Mouse (Mus musculus) limb, embryonic 10.5 days (tissue): ENCODE results near the gene Arid4b. TPM values are rescaled to one million over a fixed set of nuclear protein-coding genes. Genes with fewer than 3 reads are reported as not detected.

Experiments used
- DNase-seq: peaks from one replicate; pipeline ENCODE4 v3.0.0-alpha.2; 2017; ENCODE audit warnings: low spot score
- H3K27ac ChIP-seq: fragments of 300-500 bp; sonication (generic); 2 replicates; pipeline ENCODE4 v1.5.1; 2016; ENCODE audit warnings: mild to moderate bottlenecking
- H3K27me3 ChIP-seq: fragments of 300-500 bp; sonication (generic); 2 replicates; pipeline ENCODE4 v1.6.1; 2016; ENCODE audit warnings: low read depth, mild to moderate bottlenecking; ENCODE audit not compliant: poor library complexity, severe bottlenecking
- H3K36me3 ChIP-seq: fragments of 300-500 bp; sonication (generic); 2 replicates; pipeline ENCODE4 v1.6.1; 2016; ENCODE audit warnings: mild to moderate bottlenecking, moderate library complexity
- H3K4me1 ChIP-seq: fragments of 300-500 bp; sonication (generic); 2 replicates; pipeline ENCODE4 v1.6.1; 2016
- H3K4me3 ChIP-seq: fragments of 300-500 bp; sonication (generic); 2 replicates; pipeline ENCODE4 v1.5.1; 2016; ENCODE audit warnings: mild to moderate bottlenecking, moderate library complexity
- H3K9me3 ChIP-seq: fragments of 300-500 bp; sonication (generic); replicated peaks from 2 replicates; pipeline ENCODE4 v1.6.1; 2016; ENCODE audit warnings: mild to moderate bottlenecking
- WGBS: fragments of 180-500 bp; shearing (Covaris S2); methylation state at CpG from one replicate; pipeline ENCODE4 v1.1.7; 2016; 5-methylcytosine and 5-hydroxymethylcytosine counted together
- polyA plus RNA-seq: library from polyadenylated mRNA; unstranded; fragments of >200 nt; fragmentation: Nextera tagmentation; extraction: Ambion mirVana; gene quantifications from 2 replicates; pipeline ENCODE4 v1.2.1, GENCODE M21; 2016

Arid4b gene
- polyA plus RNA-seq, 1 experiment from 2014 or later = 80.1 TPM

- Histone ChIP-seq H3K27ac (peak overlapping the region; percentile 98; the same call in 1 of the 2 replicates), H3K4me1 (peaks cover 11% of the 10 kb centered on the region), H3K4me3 (peak overlapping the region; percentile 98), H3K36me3 (peaks cover 43% of the 10 kb centered on the region), H3K27me3 (no peaks in the 10 kb centered on the region), H3K9me3 (no peaks in the 10 kb centered on the region)
- DNase-seq = no peak
- 25% methylated on average over 9 of the region's 9 CpGs for WGBS
These were observed 2.0 kb downstream of the Arid4b start for GRCm38 (mm10) chr13:14065028-14065380.

GRCm38 (mm10) chr13:14065701-14066100 is 2.7 kb downstream of the Arid4b start:
- Histone ChIP-seq H3K4me3 (no peak overlapping the region), H3K27ac (no peak overlapping the region), H3K27me3 (no peaks in the 10 kb centered on the region), H3K4me1 (peaks cover 10% of the 10 kb centered on the region), H3K36me3 (peaks cover 42% of the 10 kb centered on the region), H3K9me3 (no peaks in the 10 kb centered on the region)
- no peak for DNase-seq
- 92% methylated on average over 1 of the region's 1 CpGs for WGBS

GRCm38 (mm10) chr13:14068035-14068434 is 5.0 kb downstream of the Arid4b start:
- peaks cover 55% of the 10 kb centered on the region for H3K36me3 ChIP-seq
- H3K27me3 ChIP-seq = no peaks in the 10 kb centered on the region
- H3K4me1 ChIP-seq = peaks cover 4% of the 10 kb centered on the region; the same call in 1 of the 2 replicates
- H3K9me3 ChIP-seq = no peaks in the 10 kb centered on the region
- no peak overlapping the region for H3K4me3 ChIP-seq
- no peak for DNase-seq
- no peak overlapping the region for H3K27ac ChIP-seq

GRCm38 (mm10) chr13:14069291-14069690 is 6.3 kb downstream of the Arid4b start:
- no peak for DNase-seq
- Histone ChIP-seq H3K9me3 (no peaks in the 10 kb centered on the region), H3K4me3 (no peak overlapping the region), H3K36me3 (peaks cover 56% of the 10 kb centered on the region), H3K4me1 (peaks cover 4% of the 10 kb centered on the region; the same call in 1 of the 2 replicates), H3K27ac (no peak overlapping the region), H3K27me3 (no peaks in the 10 kb centered on the region)
- 97% methylated on average over 1 of the region's 1 CpGs for WGBS

GRCm38 (mm10) chr13:14074371-14074770 is 11.3 kb downstream of the Arid4b start:
- no peak for DNase-seq
- 100% methylated on average over 1 of the region's 1 CpGs for WGBS
- H3K4me1 ChIP-seq = no peaks in the 10 kb centered on the region
- no peaks in the 10 kb centered on the region for H3K27me3 ChIP-seq
- no peaks in the 10 kb centered on the region for H3K9me3 ChIP-seq
- peaks cover 35% of the 10 kb centered on the region for H3K36me3 ChIP-seq
- H3K4me3 ChIP-seq = no peak overlapping the region
- no peak overlapping the region for H3K27ac ChIP-seq

- H3K4me1 ChIP-seq = no peaks in the 10 kb centered on the region
- no peak overlapping the region for H3K27ac ChIP-seq
- no peaks in the 10 kb centered on the region for H3K9me3 ChIP-seq
- H3K36me3 ChIP-seq = peaks cover 30% of the 10 kb centered on the region
- no peak for DNase-seq
- no peak overlapping the region for H3K4me3 ChIP-seq
- 91% methylated on average over 1 of the region's 1 CpGs for WGBS
- no peaks in the 10 kb centered on the region for H3K27me3 ChIP-seq
These were observed 12.3 kb downstream of the Arid4b start for GRCm38 (mm10) chr13:14075326-14075725.

GRCm38 (mm10) chr13:14088669-14089068 is 25.6 kb downstream of the Arid4b start:
- Histone ChIP-seq H3K4me3 (no peak overlapping the region), H3K36me3 (peaks cover 18% of the 10 kb centered on the region), H3K27me3 (no peaks in the 10 kb centered on the region), H3K9me3 (no peaks in the 10 kb centered on the region), H3K4me1 (no peaks in the 10 kb centered on the region), H3K27ac (no peak overlapping the region)
- DNase-seq = no peak
- WGBS = 100% methylated on average over 1 of the region's 1 CpGs

- no peak for DNase-seq
- Histone ChIP-seq H3K27ac (no peak overlapping the region), H3K4me3 (no peak overlapping the region), H3K4me1 (no peaks in the 10 kb centered on the region), H3K9me3 (no peaks in the 10 kb centered on the region), H3K27me3 (no peaks in the 10 kb centered on the region), H3K36me3 (no peaks in the 10 kb centered on the region)
- 96% methylated on average over 1 of the region's 1 CpGs for WGBS
These were observed 40.0 kb downstream of the Arid4b start for GRCm38 (mm10) chr13:14103026-14103425.

GRCm38 (mm10) chr13:14110154-14110873 is 47.3 kb downstream of the Arid4b start:
- no peak for DNase-seq
- Histone ChIP-seq H3K27ac (no peak overlapping the region), H3K27me3 (no peaks in the 10 kb centered on the region), H3K4me3 (no peak overlapping the region), H3K36me3 (no peaks in the 10 kb centered on the region), H3K4me1 (peaks cover 8% of the 10 kb centered on the region), H3K9me3 (no peaks in the 10 kb centered on the region)
- 44% methylated on average over 2 of the region's 2 CpGs for WGBS

GRCm38 (mm10) chr13:14111146-14111545 is 48.1 kb downstream of the Arid4b start:
- H3K27ac ChIP-seq = no peak overlapping the region
- no peaks in the 10 kb centered on the region for H3K36me3 ChIP-seq
- no peak for DNase-seq
- no peaks in the 10 kb centered on the region for H3K27me3 ChIP-seq
- H3K4me1 ChIP-seq = peaks cover 8% of the 10 kb centered on the region
- no peak overlapping the region for H3K4me3 ChIP-seq
- 69% methylated on average over 1 of the region's 1 CpGs for WGBS
- no peaks in the 10 kb centered on the region for H3K9me3 ChIP-seq

- no peaks in the 10 kb centered on the region for H3K36me3 ChIP-seq
- DNase-seq = no peak
- H3K4me3 ChIP-seq = no peak overlapping the region
- 90% methylated on average over 4 of the region's 4 CpGs for WGBS
- H3K27me3 ChIP-seq = no peaks in the 10 kb centered on the region
- no peak overlapping the region for H3K27ac ChIP-seq
- H3K9me3 ChIP-seq = no peaks in the 10 kb centered on the region
- H3K4me1 ChIP-seq = peaks cover 8% of the 10 kb centered on the region
These were observed 50.9 kb downstream of the Arid4b start for GRCm38 (mm10) chr13:14113746-14114528.

- Histone ChIP-seq H3K9me3 (no peaks in the 10 kb centered on the region), H3K4me1 (no peaks in the 10 kb centered on the region), H3K27ac (no peak overlapping the region), H3K4me3 (no peak overlapping the region), H3K27me3 (no peaks in the 10 kb centered on the region), H3K36me3 (peaks cover 4% of the 10 kb centered on the region; the same call in 1 of the 2 replicates)
- no peak for DNase-seq
- 95% methylated on average over 2 of the region's 2 CpGs for WGBS
These were observed 52.8 kb downstream of the Arid4b start for GRCm38 (mm10) chr13:14115805-14116204.

GRCm38 (mm10) chr13:14131651-14132050 is 68.6 kb downstream of the Arid4b start:
- 83% methylated on average over 1 of the region's 1 CpGs for WGBS
- Histone ChIP-seq H3K9me3 (no peaks in the 10 kb centered on the region), H3K27ac (no peak overlapping the region), H3K4me3 (no peak overlapping the region), H3K4me1 (no peaks in the 10 kb centered on the region), H3K36me3 (peaks cover 85% of the 10 kb centered on the region), H3K27me3 (no peaks in the 10 kb centered on the region)
- no peak for DNase-seq
